Mouse (Mus musculus): ENCODE data around the gene Trh. TPM values are rescaled to one million over a fixed set of nuclear protein-coding genes. Genes with fewer than 3 reads are reported as not detected.

The Trh gene
- total and polyA plus RNA-seq, 3 experiments: not detected

DNA sequence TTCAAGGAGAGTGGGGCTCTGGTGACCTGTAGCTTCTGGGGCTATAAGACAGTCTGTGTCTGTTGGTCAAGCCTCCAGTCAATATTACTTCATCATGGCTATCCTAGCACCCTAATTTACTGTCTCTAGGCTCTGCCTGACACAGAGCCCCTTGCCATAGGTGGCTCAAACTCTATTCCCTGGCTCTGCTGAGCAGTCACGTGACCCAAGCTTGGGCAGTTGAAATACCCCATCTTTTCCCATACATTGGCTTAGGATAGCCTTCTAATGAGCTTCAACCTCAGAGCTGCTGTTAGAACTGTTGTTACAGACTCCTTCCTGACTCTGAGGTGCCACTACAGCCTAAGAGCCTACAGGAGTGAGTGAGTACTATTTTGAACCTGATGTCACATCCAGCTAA is 23.6 kb upstream of the Trh start:
- Histone ChIP-seq H3K27ac (ENCODE audit: control insufficient read depth, low read depth, low read length) (no peak overlapping the region), H3K27me3 (ENCODE audit: control insufficient read depth in 1 of 2, insufficient read depth in 2 of 2, low read length in 2 of 2) (no peaks in the 10 kb centered on the region)

DNA sequence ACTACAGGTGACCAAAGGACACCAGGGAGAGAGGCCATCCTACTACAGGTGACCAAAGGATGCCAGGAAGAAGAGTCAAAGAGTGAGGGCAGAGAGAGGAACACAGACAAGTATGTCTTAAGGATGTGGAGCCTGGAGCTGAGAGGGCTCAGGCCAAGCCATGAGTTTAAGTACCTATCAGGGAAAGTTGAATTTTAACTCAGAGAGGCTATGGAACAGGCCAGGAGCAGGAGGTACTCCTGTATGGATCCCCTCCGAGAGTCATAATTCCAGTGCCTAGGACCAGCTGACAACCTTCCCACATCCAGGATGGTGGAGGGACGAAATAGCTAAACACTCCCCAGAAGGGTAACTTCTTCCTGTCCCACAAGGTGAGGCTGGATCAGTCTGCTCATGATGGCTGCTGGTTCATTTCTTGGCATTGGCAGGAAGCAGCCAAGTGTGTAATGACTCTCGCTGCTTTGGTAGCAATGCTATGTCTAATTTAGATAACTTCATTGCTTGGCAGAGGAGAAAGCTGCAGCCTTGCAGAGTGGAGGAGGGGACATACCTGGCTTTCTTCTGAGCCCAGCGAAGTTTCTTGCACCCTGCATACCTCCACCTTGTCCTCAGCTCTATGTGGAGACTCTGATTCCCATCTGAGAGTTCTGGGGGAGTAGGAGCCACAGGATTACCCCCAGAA is 16.9 kb upstream of the Trh start:
- Histone ChIP-seq H3K27ac (ENCODE audit: control insufficient read depth, low read depth, low read length) (no peak overlapping the region), H3K9me3 (replicated peaks; ENCODE audit: insufficient read depth, low read length) (no peaks in the 10 kb centered on the region), H3K79me2 (ENCODE audit: control insufficient read depth, insufficient read depth, low read length, poor library complexity) (no peaks in the 10 kb centered on the region), H3K27me3 (ENCODE audit: control insufficient read depth in 1 of 2, insufficient read depth in 2 of 2, low read length in 2 of 2) (no peaks in the 10 kb centered on the region; a peak in 1 of 4 replicates), H3K9ac (ENCODE audit: control insufficient read depth, low read depth, low read length, poor library complexity, severe bottlenecking) (no peak overlapping the region), H3K4me3 (ENCODE audit: control insufficient read depth in 1 of 2, insufficient read depth in 1 of 2, low read depth in 2 of 2, low read length in 2 of 2) (no peak overlapping the region), H3K4me1 (ENCODE audit: control insufficient read depth in 1 of 2, insufficient read depth in 2 of 2, low read length in 2 of 2) (0 out of 4 replicates have a peak, but pooled peaks cover 0 to 13% of the 10 kb centered on the region in 2 experiments), H3K36me3 (ENCODE audit: control insufficient read depth in 1 of 2, insufficient read depth in 2 of 2, low read length in 2 of 2) (no peaks in the 10 kb centered on the region; a peak in 1 of 4 replicates)
- TF ChIP-seq USF1 (IDR thresholded peaks at IDR 0.05; ENCODE audit: low read depth, low read length) (no peak), UBTF (IDR thresholded peaks at IDR 0.05; ENCODE audit: borderline replicate concordance, insufficient read depth, low read depth, low read length) (no peak), KAT2A (conservative IDR thresholded peaks at IDR 0.05; ENCODE audit: low read depth, low read length) (no peak), POLR2AphosphoS2 (IDR thresholded peaks at IDR 0.05; ENCODE audit: low read length) (no peak), MYC (IDR thresholded peaks at IDR 0.05; ENCODE audit: low read depth, low read length) (no peak), CTCF (IDR thresholded peaks at IDR 0.05 in 2 of 3, conservative IDR thresholded peaks at IDR 0.05 in 1 of 3; ENCODE audit: control insufficient read depth in 1 of 3, insufficient read depth in 1 of 3, low read depth in 2 of 3, low read length in 3 of 3, poor library complexity in 1 of 3, severe bottlenecking in 1 of 3) (no peak), MAZ (IDR thresholded peaks at IDR 0.05; ENCODE audit: low read depth, low read length) (no peak), TCF12 (IDR thresholded peaks at IDR 0.05; ENCODE audit: low read depth, low read length) (no peak), HCFC1 (IDR thresholded peaks at IDR 0.05; ENCODE audit: low read depth, low read length) (no peak), ZMIZ1 (IDR thresholded peaks at IDR 0.05; ENCODE audit: low read depth, low read length) (no peak), POLR2A (IDR thresholded peaks at IDR 0.05; ENCODE audit: control insufficient read depth in 1 of 2, insufficient read depth in 1 of 2, low read depth in 1 of 2, low read length in 2 of 2, poor library complexity in 1 of 2) (no peak), CHD1 (IDR thresholded peaks at IDR 0.05; ENCODE audit: low read depth, low read length) (no peak), ETS1 (IDR thresholded peaks at IDR 0.05; ENCODE audit: low read depth, low read length) (no peak), RCOR1 (IDR thresholded peaks at IDR 0.05; ENCODE audit: low read depth, low read length) (no peak), ZC3H11A (IDR thresholded peaks at IDR 0.05; ENCODE audit: low read depth, low read length) (no peak), NELFE (IDR thresholded peaks at IDR 0.05; ENCODE audit: low read depth, low read length) (no peak), TAL1 (IDR thresholded peaks at IDR 0.05; ENCODE audit: low read length) (no peak), EP300 (IDR thresholded peaks at IDR 0.05; ENCODE audit: low read depth in 1 of 2, low read length in 2 of 2) (no peak), TBP (IDR thresholded peaks at IDR 0.05; ENCODE audit: low read depth, low read length) (no peak), RAD21 (IDR thresholded peaks at IDR 0.05; ENCODE audit: low read depth, low read length) (no peak)
- no peak for DNase-seq (ENCODE audit: low read depth, low spot score)

More for the DNA sequence above, 23.6 kb upstream of the Trh start:
- H3K9me3 ChIP-seq (replicated peaks; ENCODE audit: insufficient read depth, low read length): no peaks in the 10 kb centered on the region
- TF ChIP-seq GABPA (IDR thresholded peaks at IDR 0.05; ENCODE audit: low read depth, low read length) (no peak), USF1 (IDR thresholded peaks at IDR 0.05; ENCODE audit: low read depth, low read length) (peak; percentile 56; the same call in 1 of the 2 replicates), ELF1 (IDR thresholded peaks at IDR 0.05; ENCODE audit: low read depth, low read length) (no peak), ZC3H11A (IDR thresholded peaks at IDR 0.05; ENCODE audit: low read depth, low read length) (no peak)
- 0 out of 4 replicates have a peak, but pooled peaks cover 0 to 3% of the 10 kb centered on the region in 2 experiments for H3K4me1 ChIP-seq (ENCODE audit: control insufficient read depth in 1 of 2, insufficient read depth in 2 of 2, low read length in 2 of 2)
- no peak overlapping the region for H3K9ac ChIP-seq (ENCODE audit: control insufficient read depth, low read depth, low read length, poor library complexity, severe bottlenecking)
- H3K36me3 ChIP-seq (ENCODE audit: control insufficient read depth in 1 of 2, insufficient read depth in 2 of 2, low read length in 2 of 2): no peaks in the 10 kb centered on the region
- H3K79me2 ChIP-seq (ENCODE audit: control insufficient read depth, insufficient read depth, low read length, poor library complexity): no peaks in the 10 kb centered on the region
- no peak for DNase-seq (ENCODE audit: low read depth, low spot score)
- no peak overlapping the region for H3K4me3 ChIP-seq (ENCODE audit: control insufficient read depth in 1 of 2, insufficient read depth in 1 of 2, low read depth in 2 of 2, low read length in 2 of 2)
